Mouse (Mus musculus) right cerebral cortex, adult 18-20 months (tissue): ENCODE data around the gene Mnd1.

Source experiments
- DNase-seq: peaks from one replicate; pipeline ENCODE4 v3.0.0; 2022; ENCODE audit warnings: mixed read lengths

The Mnd1 gene

GRCm38 (mm10) chr3:84090982-84091381 is 64.6 kb downstream of the Mnd1 start:
- DNase-seq = no peak

GRCm38 (mm10) chr3:84086921-84087320 is 68.7 kb downstream of the Mnd1 start:
- no peak for DNase-seq

- no peak for DNase-seq
These were observed 69.2 kb downstream of the Mnd1 start for GRCm38 (mm10) chr3:84086337-84086736.

GRCm38 (mm10) chr3:84085429-84085828 is 70.2 kb downstream of the Mnd1 start:
- no peak for DNase-seq

- DNase-seq = no peak
These were observed 74.3 kb downstream of the Mnd1 start for GRCm38 (mm10) chr3:84081208-84081722.

- DNase-seq = no peak
These were observed 75.5 kb downstream of the Mnd1 start for GRCm38 (mm10) chr3:84080074-84080473.

- DNase-seq = no peak
These were observed 78.1 kb downstream of the Mnd1 start for GRCm38 (mm10) chr3:84077505-84077904.

GRCm38 (mm10) chr3:84076543-84077332 is 78.8 kb downstream of the Mnd1 start:
- no peak for DNase-seq

- DNase-seq = no peak
These were observed 80.1 kb downstream of the Mnd1 start for GRCm38 (mm10) chr3:84075516-84075915.

- no peak for DNase-seq
These were observed 80.8 kb downstream of the Mnd1 start for GRCm38 (mm10) chr3:84074777-84075176.

- DNase-seq = no peak
These were observed 83.9 kb downstream of the Mnd1 start for GRCm38 (mm10) chr3:84071641-84072040.

GRCm38 (mm10) chr3:84070811-84071210 is 84.8 kb downstream of the Mnd1 start:
- DNase-seq = no peak

GRCm38 (mm10) chr3:84068831-84069709 is 86.5 kb downstream of the Mnd1 start:
- DNase-seq = no peak

- DNase-seq = no peak
These were observed 89.8 kb downstream of the Mnd1 start for GRCm38 (mm10) chr3:84065825-84066224.

GRCm38 (mm10) chr3:84063369-84063914 is 92.1 kb downstream of the Mnd1 start:
- no peak for DNase-seq

- no peak for DNase-seq
These were observed 93.8 kb downstream of the Mnd1 start for GRCm38 (mm10) chr3:84061523-84062453.

- no peak for DNase-seq
These were observed 94.6 kb downstream of the Mnd1 start for GRCm38 (mm10) chr3:84060946-84061345.

- DNase-seq = no peak
These were observed 95.5 kb downstream of the Mnd1 start for GRCm38 (mm10) chr3:84060128-84060527.

GRCm38 (mm10) chr3:84059676-84060075 is 95.9 kb downstream of the Mnd1 start:
- DNase-seq = no peak

GRCm38 (mm10) chr3:84059261-84059660 is 96.3 kb downstream of the Mnd1 start:
- no peak for DNase-seq

GRCm38 (mm10) chr3:84048729-84049175 is 106.8 kb downstream of the Mnd1 start:
- no peak for DNase-seq

GRCm38 (mm10) chr3:84046206-84046605 is 109.4 kb downstream of the Mnd1 start:
- no peak for DNase-seq
